Mouse (Mus musculus): ENCODE measurements at regions not wholly inside any gene's neighbourhood (a gene's known extent, or its start where the extent isn't known, plus 50 kb on each side); places are given as distances from the start of the nearest gene placed in this dataset.
A peak's percentile ranks its signal among the peaks of the same experiment; 100 is the strongest.

GRCm38 (mm10) chr5:55147354-55147753 lies 1149.1 kb downstream of the Stim2 start:
- TF ChIP-seq GABPA (IDR thresholded peaks at IDR 0.05; ENCODE audit: insufficient replicate concordance, low read depth, low read length) (no peak), E2F4 (IDR thresholded peaks at IDR 0.05; ENCODE audit: insufficient replicate concordance, low read depth, low read length) (no peak), MYC (IDR thresholded peaks at IDR 0.05; ENCODE audit: low read depth, low read length) (no peak), ZKSCAN1 (IDR thresholded peaks at IDR 0.05; ENCODE audit: borderline replicate concordance, low read depth, low read length) (no peak), CTCF (conservative IDR thresholded peaks at IDR 0.05 in 1 of 2, IDR thresholded peaks at IDR 0.05 in 1 of 2; ENCODE audit: low read depth in 2 of 2, low read length in 2 of 2) (peak in 1 of 2 experiments; percentile 51; a peak in 2 of 4 replicates), EP300 (IDR thresholded peaks at IDR 0.05; ENCODE audit: low read length) (no peak), MXI1 (IDR thresholded peaks at IDR 0.05; ENCODE audit: low read depth, low read length) (no peak), SIN3A (IDR thresholded peaks at IDR 0.05; ENCODE audit: low read length) (no peak), SMC3 (IDR thresholded peaks at IDR 0.05; ENCODE audit: low read depth, low read length) (peak; percentile 32), POLR2A (IDR thresholded peaks at IDR 0.05; ENCODE audit: low read depth, low read length) (no peak)

Data from CH12.LX (cell line).